Mouse (Mus musculus) G1E (cell line): Measurements from ENCODE around the gene Dnah11. TPM values are rescaled to one million over a fixed set of nuclear protein-coding genes. Genes with fewer than 3 reads are reported as not detected.

ENCODE experiments used
- ATAC-seq: 2 replicates; pipeline ENCODE4 v1.8.0; 2016; ENCODE audit warnings: mild to moderate bottlenecking; ENCODE audit not compliant: insufficient number of reproducible peaks, poor library complexity, low FRiP score, severe bottlenecking; ENCODE audit errors: extremely low read depth
- DNase-seq: peaks from one replicate; pipeline ENCODE4 v3.0.0; 2012; ENCODE audit warnings: low spot score
- H3K27me3 ChIP-seq: 2 replicates; pipeline ENCODE4 v1.6.1; 2012; ENCODE audit warnings: mild to moderate bottlenecking, low read length, inconsistent platforms; ENCODE audit not compliant: insufficient read depth
- H3K36me3 ChIP-seq: replicated peaks from 2 replicates; pipeline ENCODE3; 2012; ENCODE audit warnings: mild to moderate bottlenecking, inconsistent platforms
- H3K4me1 ChIP-seq: 2 replicates; pipeline ENCODE4 v1.6.1; 2012; ENCODE audit warnings: low read depth, low read length, inconsistent platforms, mixed read lengths; ENCODE audit not compliant: insufficient read depth
- H3K4me3 ChIP-seq: 2 replicates; pipeline ENCODE4 v1.5.1; 2012; ENCODE audit warnings: low read depth, mild to moderate bottlenecking, inconsistent platforms, low read length, moderate library complexity, mixed read lengths
- H3K9me3 ChIP-seq: replicated peaks from 2 replicates; pipeline ENCODE4 v1.6.1; 2012; ENCODE audit warnings: inconsistent platforms
- CTCF ChIP-seq: IDR thresholded peaks from 2 replicates; pipeline ENCODE4 v1.5.1; 2012; ENCODE audit warnings: low read depth, low read length, inconsistent platforms, mixed read lengths
- GATA1 ChIP-seq: IDR thresholded peaks from 2 replicates; pipeline ENCODE4 v1.6.1; 2012; ENCODE audit warnings: borderline replicate concordance, low read length, inconsistent platforms, mixed read lengths
- GATA2 ChIP-seq: IDR thresholded peaks from 2 replicates; pipeline ENCODE4 v1.6.1; 2012; ENCODE audit warnings: low read depth, low read length, inconsistent platforms, borderline replicate concordance
- POLR2AphosphoS5 ChIP-seq: IDR thresholded peaks from 2 replicates; pipeline ENCODE4 v1.6.1; 2012; ENCODE audit warnings: low read depth, low read length, inconsistent platforms; ENCODE audit not compliant: insufficient replicate concordance
- TAL1 ChIP-seq: conservative IDR thresholded peaks from 2 replicates; pipeline ENCODE4 v1.6.1; 2012; ENCODE audit warnings: low read depth, low read length, inconsistent platforms, mixed read lengths
- polyA plus RNA-seq: library from polyadenylated mRNA; stranded (reverse); fragments of >175 nt; gene quantifications from 2 replicates; pipeline ENCODE4 v1.2.3, GENCODE M21; 2012
- total RNA-seq, 2 experiments: library from RNA; stranded (forward) in 1 of 2; stranded (reverse) in 1 of 2; fragments of 200-1000 nt in 1 of 2; fragments of >200 nt in 1 of 2; fragmentation: Nextera tagmentation in 1 of 2; gene quantifications; 2 replicates each; pipeline ENCODE4 v1.2.3; 2014 to 2017

The Dnah11 gene
- total and polyA plus RNA-seq, 3 experiments: 0.05 TPM; not detected in 2

DNA sequence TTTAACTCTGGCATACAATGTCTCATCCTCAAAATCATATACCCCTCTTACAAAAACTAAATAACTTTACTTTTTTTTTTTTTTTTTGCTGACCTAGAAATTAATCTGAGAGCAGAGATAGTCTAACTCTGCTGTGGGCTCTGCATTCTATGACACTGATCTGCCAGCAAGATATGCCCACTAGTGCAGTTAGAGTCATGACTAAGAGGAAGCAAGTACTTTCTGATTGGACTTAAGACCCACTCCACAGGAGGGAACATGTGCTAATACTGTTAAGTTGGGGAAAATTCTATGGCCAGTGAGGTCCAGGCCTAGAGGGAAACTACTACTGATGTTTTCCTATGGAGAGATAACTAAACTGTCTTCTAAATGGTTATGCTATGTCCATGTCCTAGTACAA, 225.1 kb downstream of the Dnah11 start:
- TF ChIP-seq POLR2AphosphoS5: no peak
- TF ChIP-seq CTCF: no peak
- TF ChIP-seq GATA2: no peak
- no peak for TF ChIP-seq GATA1
- no peak for TF ChIP-seq TAL1
- no peaks in the 10 kb centered on the region for H3K27me3 ChIP-seq
- H3K36me3 ChIP-seq: no peaks in the 10 kb centered on the region
- ATAC-seq (no peak), DNase-seq (no peak)
- H3K4me3 ChIP-seq: no peak overlapping the region
- no peaks in the 10 kb centered on the region for H3K9me3 ChIP-seq
- H3K4me1 ChIP-seq: no peaks in the 10 kb centered on the region

DNA sequence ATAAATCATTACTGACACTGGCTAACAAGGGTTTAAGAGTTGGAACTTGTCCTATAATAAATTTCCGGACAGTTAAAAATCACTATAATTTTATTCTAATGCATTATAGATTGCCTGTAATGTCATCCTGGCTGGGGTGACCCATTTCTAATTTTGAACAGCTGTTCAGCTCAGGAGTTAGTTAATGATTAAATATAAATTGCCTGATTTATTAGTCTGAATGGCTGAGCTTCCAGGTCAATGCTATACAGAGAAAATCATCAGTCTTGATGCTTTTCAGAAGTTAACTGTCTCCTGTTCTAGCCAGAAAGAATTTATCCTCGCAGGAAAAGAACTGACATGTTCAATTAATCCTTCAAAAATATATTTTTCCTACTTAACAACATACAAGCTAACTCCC, 236.1 kb downstream of the Dnah11 start:
- H3K9me3 ChIP-seq: no peaks in the 10 kb centered on the region
- TF ChIP-seq CTCF: no peak
- no peak for TF ChIP-seq GATA2
- no peak for TF ChIP-seq POLR2AphosphoS5
- TF ChIP-seq TAL1: no peak
- TF ChIP-seq GATA1: no peak
- no peaks in the 10 kb centered on the region for H3K36me3 ChIP-seq
- ATAC-seq (no peak), DNase-seq (no peak)
- H3K4me1 ChIP-seq: no peaks in the 10 kb centered on the region
- H3K27me3 ChIP-seq: no peaks in the 10 kb centered on the region
- H3K4me3 ChIP-seq: no peak overlapping the region

DNA sequence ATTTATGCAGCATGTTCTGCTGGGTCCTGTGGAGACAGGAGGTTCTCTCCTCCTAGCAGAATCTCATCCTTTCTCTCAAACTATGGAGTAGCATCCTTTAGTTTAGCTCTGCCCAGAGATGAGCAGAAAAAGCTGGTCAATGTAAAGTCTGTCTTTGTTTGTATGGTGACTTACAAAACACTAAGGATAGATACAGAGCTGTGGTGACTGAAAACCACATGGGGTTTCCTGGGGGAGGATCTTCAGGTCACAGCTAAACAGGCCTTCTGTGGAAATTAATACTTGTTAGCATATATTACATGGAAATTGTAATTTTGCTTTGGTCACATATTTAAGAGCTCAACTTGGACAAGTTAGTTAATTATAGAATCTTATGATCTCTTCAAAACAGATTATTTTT, 239.6 kb downstream of the Dnah11 start:
- H3K4me3 ChIP-seq: no peak overlapping the region
- H3K9me3 ChIP-seq: no peaks in the 10 kb centered on the region
- no peaks in the 10 kb centered on the region for H3K27me3 ChIP-seq
- H3K4me1 ChIP-seq: no peaks in the 10 kb centered on the region
- ATAC-seq: no peak
- no peak for DNase-seq
- H3K36me3 ChIP-seq: no peaks in the 10 kb centered on the region
- no peak for TF ChIP-seq GATA1
- TF ChIP-seq CTCF: no peak
- TF ChIP-seq TAL1: no peak
- TF ChIP-seq GATA2: no peak
- TF ChIP-seq POLR2AphosphoS5: no peak

DNA sequence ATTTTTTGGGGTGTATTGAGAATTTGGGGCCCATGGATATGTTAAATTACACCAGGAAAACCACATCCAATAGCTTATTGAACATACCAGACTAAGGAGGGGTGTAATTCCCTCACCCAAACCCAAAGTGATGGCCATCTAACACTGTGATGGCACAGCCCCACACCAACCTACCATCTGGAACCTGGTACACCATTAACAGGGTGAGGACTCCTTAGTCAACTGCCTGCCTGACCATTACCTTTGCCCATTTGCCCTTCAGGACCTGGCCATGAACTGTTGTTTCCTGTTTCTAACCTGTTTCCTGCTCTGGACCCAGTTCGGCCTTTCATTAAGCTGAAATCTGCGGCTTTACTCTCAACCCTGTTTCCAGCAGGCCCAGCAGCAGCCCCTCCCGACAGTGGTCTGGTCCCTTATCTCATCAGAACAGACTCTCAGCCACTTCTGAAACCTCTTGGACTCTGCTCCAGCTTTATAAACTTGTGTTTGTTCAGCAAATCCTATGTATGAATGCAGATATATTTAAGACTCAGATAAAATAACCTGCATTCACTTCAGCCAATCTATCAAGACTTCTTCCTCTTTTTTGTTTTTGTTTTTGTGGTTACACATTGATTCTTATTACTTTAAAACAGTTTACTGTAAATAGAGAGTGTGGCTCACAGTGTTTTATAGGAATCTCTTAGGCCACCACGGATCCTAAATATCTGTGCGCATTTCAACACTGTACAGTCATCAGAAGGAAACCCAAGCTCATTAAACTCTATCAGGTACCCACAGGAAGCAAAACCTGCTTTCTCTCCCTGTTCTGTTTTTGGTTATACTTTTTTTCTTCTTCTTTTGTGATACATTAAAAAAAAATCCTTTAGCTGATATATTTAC, 251.8 kb downstream of the Dnah11 start:
- DNase-seq (no peak), ATAC-seq (peak; percentile 94)
- Histone ChIP-seq H3K4me1 (peaks cover 5% of the 10 kb centered on the region), H3K27me3 (no peaks in the 10 kb centered on the region), H3K9me3 (no peaks in the 10 kb centered on the region), H3K4me3 (no peak overlapping the region), H3K36me3 (no peaks in the 10 kb centered on the region)
- TF ChIP-seq TAL1 (no peak), POLR2AphosphoS5 (no peak), GATA1 (no peak), GATA2 (no peak), CTCF (no peak)

DNA sequence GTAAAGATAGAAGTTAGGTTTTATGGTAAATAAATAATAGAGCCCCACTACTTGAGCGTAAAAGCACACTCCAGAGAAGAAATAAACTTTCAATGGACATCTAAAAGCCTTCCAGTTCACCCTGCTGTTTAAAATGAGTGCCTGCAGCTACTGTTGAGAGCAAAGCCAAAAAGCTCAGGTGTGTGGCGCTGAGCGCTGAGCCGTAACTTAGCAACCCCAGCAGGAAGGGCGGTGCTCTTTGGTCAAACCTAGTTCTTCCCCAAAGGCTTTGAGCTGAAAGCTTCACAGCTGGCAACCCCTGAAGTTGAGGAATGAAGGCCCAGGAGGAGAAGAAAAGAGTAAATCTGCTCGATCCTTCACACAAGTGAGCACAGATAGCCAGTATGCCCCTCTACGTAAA, 256.9 kb downstream of the Dnah11 start:
- H3K36me3 ChIP-seq: no peaks in the 10 kb centered on the region
- no peak for TF ChIP-seq TAL1
- no peak for TF ChIP-seq POLR2AphosphoS5
- TF ChIP-seq GATA1: no peak
- TF ChIP-seq GATA2: no peak
- TF ChIP-seq CTCF: no peak
- no peaks in the 10 kb centered on the region for H3K9me3 ChIP-seq
- no peak for DNase-seq
- no peaks in the 10 kb centered on the region for H3K27me3 ChIP-seq
- no peak for ATAC-seq
- H3K4me3 ChIP-seq: no peak overlapping the region
- peaks cover 2% of the 10 kb centered on the region for H3K4me1 ChIP-seq

DNA sequence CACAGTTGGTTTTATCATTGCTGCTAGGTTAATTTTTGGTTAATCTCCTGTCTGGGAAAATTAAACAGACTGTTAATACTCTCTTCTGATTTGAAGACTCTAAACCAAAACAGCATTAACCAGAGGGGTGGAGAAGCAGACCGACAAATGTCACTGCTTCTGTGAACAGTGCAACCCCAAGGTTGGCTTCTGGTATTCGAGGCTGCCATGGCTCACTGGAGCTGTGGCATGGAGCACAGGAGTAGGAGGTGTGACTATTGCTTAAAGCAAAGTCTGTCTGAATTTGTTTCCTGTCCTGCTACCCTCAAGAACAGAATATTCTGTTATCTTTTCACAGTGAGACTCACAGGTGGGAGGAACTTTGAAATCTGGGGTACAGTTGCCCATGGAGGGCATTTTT, 260.6 kb downstream of the Dnah11 start:
- Histone ChIP-seq H3K4me1 (no peaks in the 10 kb centered on the region), H3K9me3 (no peaks in the 10 kb centered on the region; the same call in 1 of the 2 replicates), H3K27me3 (no peaks in the 10 kb centered on the region), H3K4me3 (no peak overlapping the region), H3K36me3 (no peaks in the 10 kb centered on the region)
- ATAC-seq (no peak), DNase-seq (no peak)
- TF ChIP-seq GATA2 (no peak), CTCF (no peak), TAL1 (no peak), GATA1 (no peak), POLR2AphosphoS5 (no peak)
